ENCODE assay signal across 8 mouse cellular contexts in the genomic region with DNA sequence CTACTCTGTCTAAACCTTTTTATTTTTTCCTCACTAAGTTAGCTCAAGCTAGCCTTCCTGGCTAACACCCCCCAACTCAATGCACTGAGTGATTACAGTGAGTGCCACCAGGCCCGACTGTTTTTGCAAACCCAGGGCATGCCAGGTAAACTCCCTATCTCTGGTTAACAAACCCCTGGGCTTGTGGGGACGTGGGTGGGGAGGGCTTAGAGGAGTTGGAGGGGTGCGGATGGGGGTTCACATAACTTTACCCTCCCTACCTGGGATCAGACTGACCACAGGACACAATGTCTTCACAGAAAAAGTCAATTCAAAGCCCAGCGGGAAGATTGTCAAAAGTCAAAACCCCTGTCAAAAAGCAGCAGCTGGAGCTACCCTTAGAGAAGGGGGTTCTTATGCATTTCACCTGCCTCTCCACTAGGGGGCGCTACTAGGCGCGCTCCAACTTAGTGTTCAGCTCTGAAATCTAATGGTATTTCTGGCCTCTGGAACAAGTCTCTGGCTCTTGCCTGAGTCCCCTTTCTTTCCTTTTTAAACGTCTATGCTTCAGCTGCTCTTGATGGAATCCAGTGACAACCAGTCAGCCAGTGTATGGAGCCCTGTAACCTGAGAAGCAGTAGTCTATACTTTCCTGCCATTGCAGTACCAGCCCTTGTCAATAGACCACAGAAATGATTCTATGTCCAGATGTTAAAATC. TPM values are rescaled to one million over a fixed set of nuclear protein-coding genes. Genes with fewer than 3 reads are reported as not detected.
A peak's percentile ranks its signal among the peaks of the same experiment; 100 is the strongest.
DNase-seq lines count a peak whose midpoint lies in the region; TF ChIP-seq lines count a peak whose summit lies in the region.

No protein-coding gene starts in this region.

- H3K27me3 ChIP-seq in limb, embryonic 10.5 days (ENCODE audit: low read depth, poor library complexity, severe bottlenecking), result no peaks in the 10 kb centered on the region
- H3K27me3 ChIP-seq in myocyte (ENCODE audit: control insufficient read depth, insufficient read depth, insufficient read length), result no peaks in the 10 kb centered on the region

- H3K79me2 ChIP-seq in myocyte (ENCODE audit: control insufficient read depth, insufficient read depth), result no peaks in the 10 kb centered on the region

- H3K4me1 ChIP-seq in limb, embryonic 10.5 days, result no peaks in the 10 kb centered on the region

- 30% methylated on average over 8 of the region's 8 CpGs for WGBS in limb, embryonic 10.5 days

- no peak overlapping the region for H3ac ChIP-seq in myocyte (ENCODE audit: control insufficient read depth, insufficient read length)

- no peaks in the 10 kb centered on the region for H3K9me3 ChIP-seq in limb, embryonic 10.5 days (replicated peaks)

- H3K4me2 ChIP-seq in myocyte (ENCODE audit: low read depth), result peak overlapping the region; percentile 27

- no peak overlapping the region for H3K4me3 ChIP-seq in limb, embryonic 10.5 days
- H3K4me3 ChIP-seq in myocyte, result no peak overlapping the region

- H3K27ac ChIP-seq in limb, embryonic 10.5 days, result no peak overlapping the region

- TF ChIP-seq POLR2A in myocyte (IDR thresholded peaks at IDR 0.05; ENCODE audit: insufficient read length, low read depth), result no peak

- DNase-seq in layer of hippocampus, postnatal 10 days (ENCODE audit: low spot score in 2 of 2), result peak; percentile 62 to 70
- DNase-seq in layer of hippocampus, adult 11-12 months (ENCODE audit: low spot score), result no peak
- peak; percentile 67 for DNase-seq in R1 (ENCODE audit: low read depth, low spot score)
- DNase-seq in cerebellum, postnatal 14 days, result peak; percentile 62 to 67
- peak; percentile 81 for DNase-seq in heart, postnatal 4 days
- DNase-seq in limb, embryonic 10.5 days (ENCODE audit: low spot score), result peak; percentile 83
- DNase-seq in thymus, postnatal 4 days, result peak; percentile 75

- H3K36me3 ChIP-seq in limb, embryonic 10.5 days, result peaks cover 26% of the 10 kb centered on the region
- H3K36me3 ChIP-seq in myocyte (ENCODE audit: control insufficient read depth, insufficient read depth), result no peaks in the 10 kb centered on the region

TF ChIP-seq in myocyte, 11 proteins besides CTCF, POLR2A, EP300 and RAD21:
- TF ChIP-seq USF1 (IDR thresholded peaks at IDR 0.05; ENCODE audit: low read depth) (no peak), E2F4 (IDR thresholded peaks at IDR 0.05; ENCODE audit: insufficient read depth) (no peak), MYOD1 (IDR thresholded peaks at IDR 0.05; ENCODE audit: control insufficient read depth in 1 of 3, insufficient read length in 2 of 3, low read depth in 2 of 3) (no peak), TCF3 (IDR thresholded peaks at IDR 0.05; ENCODE audit: insufficient read length, low read depth) (no peak), POLR2AphosphoS2 (IDR thresholded peaks at IDR 0.05; ENCODE audit: insufficient read length, low read depth) (no peak), MYOG (IDR thresholded peaks at IDR 0.05; ENCODE audit: control insufficient read depth in 1 of 3, insufficient read depth in 1 of 3, insufficient read length in 2 of 3, low read depth in 2 of 3) (no peak), TCF12 (IDR thresholded peaks at IDR 0.05; ENCODE audit: insufficient read depth, poor library complexity, severe bottlenecking) (no peak), CEBPB (IDR thresholded peaks at IDR 0.05; ENCODE audit: insufficient read depth, poor library complexity, severe bottlenecking) (no peak), MAX (IDR thresholded peaks at IDR 0.05; ENCODE audit: low read depth) (no peak), SRF (IDR thresholded peaks at IDR 0.05; ENCODE audit: control insufficient read depth, insufficient read length, low read depth) (no peak), REST (IDR thresholded peaks at IDR 0.05; ENCODE audit: insufficient read depth, insufficient read length) (no peak)

RNA-seq across cellular contexts. Expression of a gene that starts 12.1 kb away (rescaled TPM):
- 10 to 100 TPM; 12.4 to 13.0 TPM for total RNA-seq in layer of hippocampus, postnatal 10 days (2021)
- total RNA-seq in heart, postnatal 4 days (2021), result 10 to 100 TPM; 10.0 to 10.3 TPM
- polyA plus RNA-seq in limb, embryonic 10.5 days (2016; fragmentation: Nextera tagmentation; extraction: Ambion mirVana), result 42.7 and 43.3 TPM in 2 replicates
- polyA plus RNA-seq in myocyte (2012; fragmentation: generic; extraction: Trizol), result 7.5 TPM

RNA-seq across cellular contexts. Expression of a gene that starts 19.0 kb away (rescaled TPM):
- 10 to 100 TPM; 58.3 to 61.2 TPM for total RNA-seq in layer of hippocampus, postnatal 10 days (2021)
- total RNA-seq in heart, postnatal 4 days (2021), result 10 to 100 TPM; 27.4 to 28.2 TPM
- polyA plus RNA-seq in limb, embryonic 10.5 days (2016; fragmentation: Nextera tagmentation; extraction: Ambion mirVana), result 19.7 and 21.7 TPM in 2 replicates
- polyA plus RNA-seq in myocyte (2012; fragmentation: generic; extraction: Trizol), result 10.4 TPM

RNA-seq across cellular contexts. Expression of a gene that starts 24.6 kb away (rescaled TPM):
- not detected for total RNA-seq in layer of hippocampus, postnatal 10 days (2021)
- not detected for total RNA-seq in heart, postnatal 4 days (2021)
- not detected in 2 replicates for polyA plus RNA-seq in limb, embryonic 10.5 days (2016; fragmentation: Nextera tagmentation; extraction: Ambion mirVana)
- polyA plus RNA-seq in myocyte (2012; fragmentation: generic; extraction: Trizol), result not detected

RNA-seq across cellular contexts. Expression of a gene that starts 41.6 kb away (rescaled TPM):
- total RNA-seq in layer of hippocampus, postnatal 10 days (2021), result 10 to 100 TPM; 23.8 to 24.6 TPM
- 10 to 100 TPM; 13.2 to 16.2 TPM for total RNA-seq in heart, postnatal 4 days (2021)
- polyA plus RNA-seq in limb, embryonic 10.5 days (2016; fragmentation: Nextera tagmentation; extraction: Ambion mirVana), result 29.9 and 30.1 TPM in 2 replicates
- 6.5 TPM for polyA plus RNA-seq in myocyte (2012; fragmentation: generic; extraction: Trizol)
